32 mouse cellular contexts compared by ENCODE assay signal in genomic region chr9:22244242-22244641, GRCm38 (mm10). TPM values are rescaled to one million over a fixed set of nuclear protein-coding genes. Genes with fewer than 3 reads are reported as not detected.
"Had no signal": no experiment of that assay in that cellular context is flagged by ENCODE, and none has a peak within 500 bp of the region (broad histone marks: within the 10 kb centered on the region; RNA-seq: fewer than 3 reads in every experiment).

No protein-coding gene starts in this region.

- H3K27me3 ChIP-seq: embryonic facial prominence, embryonic 12.5 days; embryonic facial prominence, embryonic 13.5 days; embryonic facial prominence, embryonic 15.5 days; forebrain, embryonic 12.5 days; forebrain, embryonic 13.5 days; forebrain, embryonic 15.5 days had no signal

- H3K9ac ChIP-seq: embryonic facial prominence, embryonic 12.5 days; embryonic facial prominence, embryonic 13.5 days; embryonic facial prominence, embryonic 15.5 days; forebrain, embryonic 12.5 days; forebrain, embryonic 13.5 days; forebrain, embryonic 15.5 days; forebrain, postnatal 0 days had no signal

- H3K4me3 ChIP-seq: embryonic facial prominence, embryonic 10.5 days; embryonic facial prominence, embryonic 12.5 days; embryonic facial prominence, embryonic 13.5 days; embryonic facial prominence, embryonic 15.5 days; erythroblast, embryonic 14.5 days; forebrain, embryonic 10.5 days; forebrain, embryonic 12.5 days; forebrain, embryonic 13.5 days; forebrain, embryonic 15.5 days; gastrocnemius, adult 2 months; heart, adult 2 months; heart, embryonic 10.5 days had no signal

- H3K4me1 ChIP-seq: embryonic facial prominence, embryonic 10.5 days; embryonic facial prominence, embryonic 12.5 days; embryonic facial prominence, embryonic 13.5 days; embryonic facial prominence, embryonic 15.5 days; forebrain, embryonic 10.5 days; forebrain, embryonic 12.5 days; forebrain, embryonic 13.5 days; forebrain, embryonic 15.5 days; heart, embryonic 10.5 days had no signal

- H3K27ac ChIP-seq: embryonic facial prominence, embryonic 10.5 days; embryonic facial prominence, embryonic 12.5 days; embryonic facial prominence, embryonic 13.5 days; embryonic facial prominence, embryonic 15.5 days; forebrain, embryonic 10.5 days; forebrain, embryonic 12.5 days; forebrain, embryonic 13.5 days; forebrain, embryonic 15.5 days; gastrocnemius, adult 2 months; heart, adult 2 months; heart, embryonic 10.5 days had no signal

- DNase-seq: cerebellum, adult 9-10 months; cerebellum, adult 9-11 months; cerebellum, postnatal 10 days; cerebellum, postnatal 14 days; cerebellum, postnatal 25 days; cerebellum, postnatal 36 days; embryo, embryonic 11 days; forebrain, postnatal 0 days; gastrocnemius, adult 2 months; gastrocnemius, postnatal 10 days; gastrocnemius, postnatal 14 days; gastrocnemius, postnatal 25 days; gastrocnemius, postnatal 36 days; heart, adult 11 months; heart, adult 18-20 months; heart, adult 2 months had no signal

RNA-seq across cellular contexts. Expression of gene Zfp599, which starts 15.5 kb away (rescaled TPM):
- total RNA-seq: gastrocnemius, adult 18-20 months; gastrocnemius, adult 2 months; gastrocnemius, adult 8-10 months; gastrocnemius, postnatal 25 days; gastrocnemius, postnatal 36 days had no signal
- polyA plus RNA-seq: erythroblast, embryonic 14.5 days had no signal

RNA-seq across cellular contexts. Expression of gene Zfp872, which starts 56.4 kb away (rescaled TPM):
- total RNA-seq: common myeloid progenitor, adult 5-6 weeks; gastrocnemius, adult 18-20 months; gastrocnemius, adult 2 months; gastrocnemius, adult 8-10 months; gastrocnemius, postnatal 14 days; gastrocnemius, postnatal 36 days; gastrocnemius, postnatal 4 days; granulocyte monocyte progenitor cell, adult 5-6 weeks had no signal
- polyA plus RNA-seq: erythroblast, embryonic 14.5 days; frontal cortex, adult 2 months; heart, adult 2 months had no signal
